Mouse (Mus musculus) CH12.LX (cell line): ENCODE data around the gene Arl15. TPM values are rescaled to one million over a fixed set of nuclear protein-coding genes. Genes with fewer than 3 reads are reported as not detected.

Experiments used
- DNase-seq: peaks from one replicate; pipeline ENCODE4 v3.0.0-alpha.2; 2013; ENCODE audit errors: extremely low read depth
- H3K27ac ChIP-seq: 2 replicates; pipeline ENCODE4 v1.5.1; 2012; ENCODE audit warnings: low read depth, mild to moderate bottlenecking, control low read depth, moderate library complexity; ENCODE audit not compliant: insufficient read depth
- H3K27me3 ChIP-seq: replicated peaks from 2 replicates; pipeline ENCODE3; 2012; ENCODE audit warnings: inconsistent platforms
- H3K36me3 ChIP-seq, 2 experiments: replicated peaks in 1 of 2; 2 replicates each; pipeline versions ENCODE3 to v1.6.1; 2012; ENCODE audit warnings: inconsistent platforms in 1 of 2, low read length in 1 of 2, mild to moderate bottlenecking in 1 of 2, mixed read lengths in 1 of 2, moderate library complexity in 1 of 2; ENCODE audit not compliant: control insufficient read depth in 1 of 2, insufficient read depth in 1 of 2
- H3K4me1 ChIP-seq, 2 experiments: 2 replicates each; pipeline ENCODE4 v1.6.1; 2012; ENCODE audit warnings: inconsistent platforms in 1 of 2, moderate library complexity in 1 of 2; ENCODE audit not compliant: insufficient read depth in 2 of 2, control insufficient read depth in 1 of 2
- H3K4me2 ChIP-seq: 2 replicates; pipeline ENCODE4 v1.6.1; 2012; ENCODE audit warnings: low read depth, mild to moderate bottlenecking, control low read depth; ENCODE audit not compliant: poor library complexity, insufficient read depth, severe bottlenecking
- H3K4me3 ChIP-seq, 3 experiments: fragments of 150-350 bp in 1 of 3; sonication (generic) in 1 of 3; replicated peaks in 1 of 3; 2 replicates each; pipeline versions ENCODE3 to v1.5.1; 2011 to 2012; ENCODE audit warnings: low read depth in 2 of 3, low read length in 2 of 3, mild to moderate bottlenecking in 2 of 3, moderate library complexity in 2 of 3, control low read depth in 1 of 3, improper control_type of control experiment in 1 of 3, inconsistent platforms in 1 of 3, mixed read lengths in 1 of 3; ENCODE audit not compliant: poor library complexity in 1 of 3
- H3K79me2 ChIP-seq: replicated peaks from 2 replicates; pipeline ENCODE4 v1.6.1; 2012; ENCODE audit warnings: mild to moderate bottlenecking, moderate library complexity; ENCODE audit not compliant: control insufficient read depth, poor library complexity, insufficient read depth, severe bottlenecking; ENCODE audit errors: extremely low read depth
- H3K9ac ChIP-seq: 2 replicates; pipeline ENCODE4 v1.6.1; 2012; ENCODE audit warnings: low read depth, mild to moderate bottlenecking, control low read depth, moderate library complexity; ENCODE audit not compliant: insufficient read depth
- H3K9me3 ChIP-seq: replicated peaks from 2 replicates; pipeline ENCODE3; 2012; ENCODE audit warnings: low read length, inconsistent platforms, mixed read lengths
- CHD2 ChIP-seq: IDR thresholded peaks from 2 replicates; pipeline ENCODE4 v1.6.1; 2011; ENCODE audit warnings: low read length, improper control_type of control experiment
- ETS1 ChIP-seq: conservative IDR thresholded peaks from 2 replicates; pipeline ENCODE4 v1.6.1; 2012; ENCODE audit warnings: low read depth, mild to moderate bottlenecking, inconsistent platforms, low read length, improper control_type of control experiment, moderate library complexity
- HCFC1 ChIP-seq: IDR thresholded peaks from 2 replicates; pipeline ENCODE4 v1.6.1; 2012; ENCODE audit warnings: low read depth, mild to moderate bottlenecking, inconsistent platforms, low read length, improper control_type of control experiment
- IRF4 ChIP-seq: IDR thresholded peaks from 2 replicates; pipeline ENCODE4 v1.6.1; 2014; ENCODE audit warnings: low read depth, mild to moderate bottlenecking, inconsistent platforms, low read length, improper control_type of control experiment
- JUN ChIP-seq: IDR thresholded peaks from 2 replicates; pipeline ENCODE4 v1.6.1; 2011; ENCODE audit warnings: low read depth, mild to moderate bottlenecking, low read length, improper control_type of control experiment, moderate library complexity; ENCODE audit not compliant: insufficient read depth
- JUND ChIP-seq: conservative IDR thresholded peaks from 2 replicates; pipeline ENCODE4 v1.6.1; 2011; ENCODE audit warnings: low read depth, low read length, improper control_type of control experiment
- KAT2A ChIP-seq: IDR thresholded peaks from 2 replicates; pipeline ENCODE4 v1.6.1; 2012; ENCODE audit warnings: low read length, improper control_type of control experiment, inconsistent platforms; ENCODE audit not compliant: insufficient replicate concordance
- MAX ChIP-seq: IDR thresholded peaks from 2 replicates; pipeline ENCODE4 v1.6.1; 2011; ENCODE audit warnings: low read length, improper control_type of control experiment
- MEF2A ChIP-seq: IDR thresholded peaks from 2 replicates; pipeline ENCODE4 v1.6.1; 2014; ENCODE audit warnings: low read depth, mild to moderate bottlenecking, inconsistent platforms, low read length, improper control_type of control experiment, borderline replicate concordance
- MXI1 ChIP-seq: IDR thresholded peaks from 2 replicates; pipeline ENCODE4 v1.6.1; 2011; ENCODE audit warnings: mild to moderate bottlenecking, low read depth, low read length, improper control_type of control experiment
- PAX5 ChIP-seq: IDR thresholded peaks from 2 replicates; pipeline ENCODE4 v1.6.1; 2012; ENCODE audit warnings: low read length, inconsistent platforms, mixed read lengths
- POLR2A ChIP-seq: IDR thresholded peaks from 2 replicates; pipeline ENCODE4 v1.6.1; 2011; ENCODE audit warnings: low read depth, mild to moderate bottlenecking, improper control_type of control experiment, low read length
- RAD21 ChIP-seq: IDR thresholded peaks from 2 replicates; pipeline ENCODE4 v1.6.1; 2011; ENCODE audit warnings: low read depth, mild to moderate bottlenecking, low read length, improper control_type of control experiment, moderate library complexity
- SIN3A ChIP-seq: IDR thresholded peaks from 2 replicates; pipeline ENCODE4 v1.6.1; 2012; ENCODE audit warnings: low read length, improper control_type of control experiment, inconsistent platforms
- SMC3 ChIP-seq: IDR thresholded peaks from 2 replicates; pipeline ENCODE4 v1.6.1; 2011; ENCODE audit warnings: low read depth, low read length, improper control_type of control experiment
- TBP ChIP-seq: conservative IDR thresholded peaks from 2 replicates; pipeline ENCODE4 v1.6.1; 2011; ENCODE audit warnings: low read depth, low read length, improper control_type of control experiment
- TCF12 ChIP-seq: IDR thresholded peaks from 2 replicates; pipeline ENCODE4 v1.6.1; 2014; ENCODE audit warnings: low read depth, mild to moderate bottlenecking, inconsistent platforms, low read length, improper control_type of control experiment
- UBTF ChIP-seq: IDR thresholded peaks from 2 replicates; pipeline ENCODE4 v1.6.1; 2012; ENCODE audit warnings: low read depth, mild to moderate bottlenecking, inconsistent platforms, low read length, improper control_type of control experiment, moderate library complexity
- ZKSCAN1 ChIP-seq: IDR thresholded peaks from 2 replicates; pipeline ENCODE4 v1.6.1; 2012; ENCODE audit warnings: low read depth, inconsistent platforms, low read length, improper control_type of control experiment, borderline replicate concordance
- ZMIZ1 ChIP-seq: IDR thresholded peaks from 2 replicates; pipeline ENCODE4 v1.6.1; 2012; ENCODE audit warnings: low read depth, mild to moderate bottlenecking, inconsistent platforms, low read length, improper control_type of control experiment
- ZNF384 ChIP-seq: IDR thresholded peaks from 2 replicates; pipeline ENCODE4 v1.6.1; 2012; ENCODE audit warnings: low read depth, low read length, improper control_type of control experiment, inconsistent platforms
- dilution Hi-C: fragments of 300-500 bp; cut with MboI; formaldehyde crosslinking; loops from 2 replicates; pipeline ENCODE4 v1.14.3; 2020; ENCODE audit warnings: low sequenced_read_pairs; ENCODE audit not compliant: extremely low pct_unique_long_range_greater_than_20kb, extremely low pct_ligation_motif_present
- in situ Hi-C: fragments of 300-500 bp; cut with MboI; formaldehyde crosslinking; loops from 3 replicates; pipeline ENCODE4 v1.14.3; 2019; ENCODE audit warnings: low sequenced_read_pairs, low pct_ligation_motif_present, low pct_unique_long_range_greater_than_20kb, mixed read lengths
- polyA plus RNA-seq: library from polyadenylated mRNA; unstranded; fragments of >175 nt; gene quantifications from 2 replicates; pipeline ENCODE4 v1.2.1, GENCODE M21; 2012; ENCODE audit warnings: low read depth; ENCODE audit not compliant: insufficient read length
- total RNA-seq, 2 experiments: library from RNA; depleted of rRNA; stranded (reverse); fragments of 300-350 nt in 1 of 2; fragments of >200 nt in 1 of 2; gene quantifications; 2 replicates each; pipeline ENCODE4 v1.2.3; 2012 to 2014

Gene Arl15
- total and polyA plus RNA-seq, 3 experiments: 2.2 to 5.2 (median 4.8) TPM

GRCm38 (mm10) chr13:113770340-113770739 is 24.0 kb upstream of the Arl15 start:
- Histone ChIP-seq H3K4me1 (no peaks in the 10 kb centered on the region), H3K4me3 (no peak overlapping the region), H3K9me3 (no peaks in the 10 kb centered on the region), H3K79me2 (no peaks in the 10 kb centered on the region), H3K27ac (no peak overlapping the region), H3K27me3 (no peaks in the 10 kb centered on the region), H3K4me2 (no peak overlapping the region), H3K9ac (no peak overlapping the region), H3K36me3 (no peaks in the 10 kb centered on the region)
- in situ Hi-C loops: no loop called here
- DNase-seq: no peak
- dilution Hi-C loops: no loop called here
- TF ChIP-seq IRF4 (no peak), SIN3A (no peak), JUN (no peak), TBP (no peak), KAT2A (no peak), MAX (no peak), HCFC1 (no peak), ZNF384 (no peak), CHD2 (no peak), MXI1 (no peak), MEF2A (no peak), SMC3 (no peak), ZKSCAN1 (no peak), ZMIZ1 (no peak)

GRCm38 (mm10) chr13:113771340-113771739 is 23.0 kb upstream of the Arl15 start:
- H3K9me3 ChIP-seq: no peaks in the 10 kb centered on the region
- no peaks in the 10 kb centered on the region for H3K36me3 ChIP-seq
- no peaks in the 10 kb centered on the region; a peak in 1 of 4 replicates for H3K4me1 ChIP-seq
- DNase-seq: no peak
- H3K9ac ChIP-seq: no peak overlapping the region
- H3K4me2 ChIP-seq: no peak overlapping the region
- no peak for TF ChIP-seq UBTF
- TF ChIP-seq HCFC1: no peak
- TF ChIP-seq POLR2A: no peak
- TF ChIP-seq MEF2A: no peak
- TF ChIP-seq MXI1: no peak
- no peak for TF ChIP-seq MAX
- TF ChIP-seq TCF12: no peak
- no peak for TF ChIP-seq JUND
- no peak for TF ChIP-seq ETS1
- no peak for TF ChIP-seq PAX5
- TF ChIP-seq RAD21: no peak
- H3K27me3 ChIP-seq: no peaks in the 10 kb centered on the region
- no peak overlapping the region for H3K27ac ChIP-seq
- no peaks in the 10 kb centered on the region for H3K79me2 ChIP-seq
- dilution Hi-C loops (no loop called here), in situ Hi-C loops (no loop called here)
- H3K4me3 ChIP-seq: no peak overlapping the region
